Mouse (Mus musculus): ENCODE results near the gene Ldlr. TPM values are rescaled to one million over a fixed set of nuclear protein-coding genes. Genes with fewer than 3 reads are reported as not detected.

Gene Ldlr
- total and polyA plus RNA-seq, 3 experiments: 69.1 to 90.6 TPM; not detected in 1

DNA sequence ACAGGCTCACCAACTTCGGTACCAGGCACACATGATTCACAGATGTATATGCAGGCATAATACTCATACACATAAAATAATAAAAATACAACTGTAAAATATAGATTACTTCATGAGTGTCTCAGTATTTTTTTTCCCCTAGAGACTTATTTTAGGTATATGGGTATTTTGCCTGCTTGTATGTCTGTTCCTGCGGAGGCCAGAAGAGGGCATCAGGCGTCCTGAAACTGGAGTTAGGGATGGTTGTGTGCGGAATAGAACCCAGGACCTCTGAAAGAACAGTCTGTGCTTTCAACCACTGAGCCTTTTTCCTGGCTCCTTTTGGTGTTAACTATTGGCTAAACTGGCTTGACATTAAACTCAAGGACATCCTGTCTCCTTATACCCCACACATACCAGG lies 40.5 kb upstream of the Ldlr start (continued):
- no peak for TF ChIP-seq JUND (IDR thresholded peaks at IDR 0.05; ENCODE audit: low read depth, low read length)
- no peak for TF ChIP-seq GATA1 (IDR thresholded peaks at IDR 0.05; ENCODE audit: low read depth, low read length)
- TF ChIP-seq MYC (IDR thresholded peaks at IDR 0.05; ENCODE audit: low read depth, low read length): no peak
- no peak for TF ChIP-seq MYB (IDR thresholded peaks at IDR 0.05; ENCODE audit: low read depth, low read length)
- TF ChIP-seq ZKSCAN1 (IDR thresholded peaks at IDR 0.05; ENCODE audit: low read depth, low read length): no peak
- TF ChIP-seq ETS1 (IDR thresholded peaks at IDR 0.05; ENCODE audit: low read depth, low read length): no peak
- no peak for TF ChIP-seq ELF1 (IDR thresholded peaks at IDR 0.05; ENCODE audit: low read depth, low read length)
- TF ChIP-seq BHLHE40 (IDR thresholded peaks at IDR 0.05; ENCODE audit: borderline replicate concordance, low read depth, low read length): no peak
- TF ChIP-seq NELFE (IDR thresholded peaks at IDR 0.05; ENCODE audit: low read depth, low read length): no peak
- TF ChIP-seq MEF2A (IDR thresholded peaks at IDR 0.05; ENCODE audit: extremely low read depth, insufficient replicate concordance, low read depth, low read length, poor library complexity, severe bottlenecking): no peak
- no peak for TF ChIP-seq E2F4 (IDR thresholded peaks at IDR 0.05; ENCODE audit: borderline replicate concordance, low read depth, low read length)
- no peak for TF ChIP-seq TAL1 (IDR thresholded peaks at IDR 0.05; ENCODE audit: low read length)
- TF ChIP-seq USF1 (IDR thresholded peaks at IDR 0.05; ENCODE audit: low read depth, low read length): no peak
- no peak for TF ChIP-seq EP300 (IDR thresholded peaks at IDR 0.05; ENCODE audit: low read depth in 1 of 2, low read length in 2 of 2)
- TF ChIP-seq POLR2AphosphoS5 (IDR thresholded peaks at IDR 0.05; ENCODE audit: borderline replicate concordance, low read depth, low read length): no peak
- TF ChIP-seq MAFK (IDR thresholded peaks at IDR 0.05; ENCODE audit: borderline replicate concordance, low read depth, low read length): no peak

DNA sequence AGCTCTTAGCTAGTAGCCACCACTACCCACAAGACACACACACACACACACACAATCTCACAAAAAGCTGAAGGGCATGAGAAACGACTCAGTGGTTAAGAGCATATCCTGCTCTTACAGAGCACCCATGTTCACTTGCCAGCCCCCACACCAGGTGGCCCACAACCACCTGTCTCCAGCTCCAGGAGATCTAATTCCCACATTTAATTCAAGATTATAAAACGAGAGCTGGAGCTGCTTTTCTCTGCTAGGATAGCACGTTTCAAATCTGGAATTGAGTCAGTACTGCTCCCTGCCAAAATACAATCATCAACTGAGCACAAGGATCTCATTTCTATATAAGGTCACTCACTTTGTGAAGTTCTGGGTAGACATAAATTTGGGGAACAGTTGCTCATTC lies 39.4 kb upstream of the Ldlr start:
- H3K9me3 ChIP-seq (replicated peaks; ENCODE audit: insufficient read depth, low read length): no peaks in the 10 kb centered on the region
- H3K27me3 ChIP-seq (ENCODE audit: control insufficient read depth in 1 of 2, insufficient read depth in 2 of 2, low read length in 2 of 2): no peaks in the 10 kb centered on the region
- H3K4me1 ChIP-seq (ENCODE audit: control insufficient read depth in 1 of 2, insufficient read depth in 2 of 2, low read length in 2 of 2): no peaks in the 10 kb centered on the region
- no peak overlapping the region for H3K9ac ChIP-seq (ENCODE audit: control insufficient read depth, low read depth, low read length, poor library complexity, severe bottlenecking)
- TF ChIP-seq MAFK (IDR thresholded peaks at IDR 0.05; ENCODE audit: borderline replicate concordance, low read depth, low read length): no peak
- TF ChIP-seq ZKSCAN1 (IDR thresholded peaks at IDR 0.05; ENCODE audit: low read depth, low read length): no peak
- TF ChIP-seq MAZ (IDR thresholded peaks at IDR 0.05; ENCODE audit: low read depth, low read length): no peak
- no peak for TF ChIP-seq MAX (IDR thresholded peaks at IDR 0.05; ENCODE audit: low read length)
- TF ChIP-seq CHD1 (IDR thresholded peaks at IDR 0.05; ENCODE audit: low read depth, low read length): no peak
- no peak for TF ChIP-seq MXI1 (IDR thresholded peaks at IDR 0.05; ENCODE audit: low read depth, low read length)
- no peak for TF ChIP-seq SMC3 (IDR thresholded peaks at IDR 0.05; ENCODE audit: low read depth, low read length)
- no peak for TF ChIP-seq POLR2A (IDR thresholded peaks at IDR 0.05; ENCODE audit: control insufficient read depth in 1 of 2, insufficient read depth in 1 of 2, low read depth in 1 of 2, low read length in 2 of 2, poor library complexity in 1 of 2)
- no peak for TF ChIP-seq POLR2AphosphoS5 (IDR thresholded peaks at IDR 0.05; ENCODE audit: borderline replicate concordance, low read depth, low read length)
- no peak for TF ChIP-seq ETS1 (IDR thresholded peaks at IDR 0.05; ENCODE audit: low read depth, low read length)
- no peak for TF ChIP-seq KAT2A (conservative IDR thresholded peaks at IDR 0.05; ENCODE audit: low read depth, low read length)
- TF ChIP-seq ZC3H11A (IDR thresholded peaks at IDR 0.05; ENCODE audit: low read depth, low read length): no peak
- no peak for TF ChIP-seq RAD21 (IDR thresholded peaks at IDR 0.05; ENCODE audit: low read depth, low read length)
- no peak for TF ChIP-seq EP300 (IDR thresholded peaks at IDR 0.05; ENCODE audit: low read depth in 1 of 2, low read length in 2 of 2)
- TF ChIP-seq CTCF (IDR thresholded peaks at IDR 0.05 in 2 of 3, conservative IDR thresholded peaks at IDR 0.05 in 1 of 3; ENCODE audit: control insufficient read depth in 1 of 3, insufficient read depth in 1 of 3, low read depth in 2 of 3, low read length in 3 of 3, poor library complexity in 1 of 3, severe bottlenecking in 1 of 3): no peak
- no peak for TF ChIP-seq NELFE (IDR thresholded peaks at IDR 0.05; ENCODE audit: low read depth, low read length)
- no peak overlapping the region for H3K4me3 ChIP-seq (ENCODE audit: control insufficient read depth in 1 of 2, insufficient read depth in 1 of 2, low read depth in 2 of 2, low read length in 2 of 2)
- H3K27ac ChIP-seq (ENCODE audit: control insufficient read depth, low read depth, low read length): no peak overlapping the region
- H3K79me2 ChIP-seq (ENCODE audit: control insufficient read depth, insufficient read depth, low read length, poor library complexity): no peaks in the 10 kb centered on the region
- H3K36me3 ChIP-seq (ENCODE audit: control insufficient read depth in 1 of 2, insufficient read depth in 2 of 2, low read length in 2 of 2): peaks cover 0 to 85% of the 10 kb centered on the region in 2 experiments; a peak in 2 of 4 replicates
- DNase-seq (ENCODE audit: low read depth, low spot score): no peak

Data from MEL (cell line).